Mouse (Mus musculus) limb, embryonic 14.5 days (tissue): ENCODE results near the gene Pdhx. TPM values are rescaled to one million over a fixed set of nuclear protein-coding genes. Genes with fewer than 3 reads are reported as not detected.

Experiments
- ATAC-seq: fragments of 200-750 bp; cut with Nextera tagmentation; 2 replicates; pipeline ENCODE4 v1.8.0; 2017; ENCODE audit warnings: low read depth, moderate number of reproducible peaks, moderate TSS enrichment; ENCODE audit not compliant: low FRiP score
- DNase-seq: peaks from one replicate; pipeline ENCODE4 v3.0.0-alpha.2; 2015; ENCODE audit warnings: low spot score
- H3K27ac ChIP-seq: fragments of 300-500 bp; sonication (generic); replicated peaks from 2 replicates; pipeline ENCODE4 v1.5.1; 2014; ENCODE audit warnings: low read depth, mild to moderate bottlenecking, low read length, moderate library complexity, mixed read lengths
- H3K27me3 ChIP-seq: fragments of 300-500 bp; sonication (generic); 2 replicates; pipeline ENCODE4 v1.6.1; 2014; ENCODE audit warnings: low read length, mixed read lengths; ENCODE audit not compliant: control insufficient read depth, insufficient read depth
- H3K36me3 ChIP-seq: fragments of 300-500 bp; sonication (generic); 2 replicates; pipeline ENCODE4 v1.6.1; 2014; ENCODE audit warnings: mild to moderate bottlenecking, low read length, moderate library complexity, mixed read lengths; ENCODE audit not compliant: control insufficient read depth, insufficient read depth
- H3K4me1 ChIP-seq: fragments of 300-500 bp; sonication (generic); 2 replicates; pipeline ENCODE4 v1.6.1; 2014; ENCODE audit warnings: antibody characterized with exemption, low read length, mixed read lengths; ENCODE audit not compliant: control insufficient read depth, insufficient read depth
- H3K4me2 ChIP-seq: fragments of 300-500 bp; sonication (generic); replicated peaks from 2 replicates; pipeline ENCODE4 v1.6.1; 2014; ENCODE audit warnings: low read depth, mild to moderate bottlenecking, low read length, moderate library complexity; ENCODE audit not compliant: severe bottlenecking
- H3K4me3 ChIP-seq: fragments of 300-500 bp; sonication (generic); replicated peaks from 2 replicates; pipeline ENCODE4 v1.5.1; 2014; ENCODE audit warnings: low read length
- H3K9ac ChIP-seq: fragments of 300-500 bp; sonication (generic); 2 replicates; pipeline ENCODE4 v1.6.1; 2014; ENCODE audit warnings: mild to moderate bottlenecking, low read depth, low read length, moderate library complexity; ENCODE audit not compliant: severe bottlenecking
- H3K9me3 ChIP-seq: fragments of 300-500 bp; sonication (generic); 2 replicates; pipeline ENCODE4 v1.6.1; 2016; ENCODE audit warnings: low read length; ENCODE audit not compliant: control insufficient read depth
- POLR2A ChIP-seq: fragments of 200-500 bp; IDR thresholded peaks from 2 replicates; pipeline ENCODE4 v1.8.0; 2012; ENCODE audit warnings: inconsistent platforms, mild to moderate bottlenecking, moderate library complexity, borderline replicate concordance; ENCODE audit not compliant: insufficient read depth, insufficient read length; ENCODE audit errors: extremely low read depth
- WGBS: fragments of 180-500 bp; shearing (Covaris S2); extraction: QIAGEN DNeasy Blood & Tissue Kit; methylation state at CpG from one replicate; pipeline ENCODE4 v1.1.7; 2014; 5-methylcytosine and 5-hydroxymethylcytosine counted together
- polyA plus RNA-seq, 2 experiments: library from polyadenylated mRNA; depleted of rRNA in 1 of 2; stranded (reverse) in 1 of 2; unstranded in 1 of 2; fragments of >200 nt; fragmentation: Nextera tagmentation in 1 of 2; extraction: Ambion mirVana in 1 of 2; gene quantifications; 2 replicates each; pipeline versions ENCODE4 v1.2.1 to v1.2.3; 2012 to 2014

Gene Pdhx
- polyA plus RNA-seq, 2 experiments: 32.1 to 33.2 TPM

GRCm38 (mm10) chr2:102987708-102988010 lies 85.7 kb downstream of the Pdhx start:
- Histone ChIP-seq H3K4me1 (peaks cover 8% of the 10 kb centered on the region; the same call in 1 of the 2 replicates), H3K27ac (no peak overlapping the region), H3K4me3 (no peak overlapping the region), H3K9ac (no peak overlapping the region), H3K36me3 (no peaks in the 10 kb centered on the region), H3K4me2 (no peak overlapping the region), H3K27me3 (no peaks in the 10 kb centered on the region), H3K9me3 (no peaks in the 10 kb centered on the region)
- 84% methylated on average over 4 of the region's 4 CpGs for WGBS
- no peak for ATAC-seq
- DNase-seq: no peak
- TF ChIP-seq POLR2A: no peak

DNA sequence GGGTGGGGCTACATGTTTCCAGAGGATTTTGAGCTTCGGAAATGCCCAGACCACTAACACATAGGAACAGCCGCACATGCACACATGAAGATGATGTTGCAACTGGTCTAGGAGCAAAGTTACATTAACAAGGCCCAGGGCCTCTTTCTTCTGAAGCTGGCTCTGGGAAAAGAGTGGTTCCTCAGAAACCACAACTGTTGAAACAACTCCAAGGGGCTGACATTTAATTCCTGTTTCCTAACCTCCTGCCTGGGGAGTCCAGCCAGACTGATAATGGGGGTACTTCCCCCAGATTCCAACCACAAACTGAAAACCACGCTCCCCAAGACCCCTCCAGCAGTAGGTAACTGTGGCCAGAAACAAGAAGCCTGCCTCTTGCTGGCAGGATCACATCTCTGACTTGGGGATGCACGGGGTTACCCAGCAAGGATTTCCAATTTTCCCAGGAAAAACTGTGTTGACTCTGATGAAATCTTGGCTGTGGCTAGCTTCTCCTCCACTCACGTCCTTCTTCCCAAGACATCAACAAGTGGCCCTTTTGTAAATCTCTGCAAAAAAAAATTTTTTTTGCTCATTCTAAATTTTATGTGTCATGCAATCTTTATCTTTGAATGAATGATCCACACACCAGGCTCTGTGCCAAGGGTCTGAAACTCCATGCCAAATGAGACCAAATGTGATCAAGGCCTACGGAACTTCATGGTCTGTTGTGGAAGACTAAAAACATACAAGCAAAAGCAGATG lies 86.2 kb downstream of the Pdhx start:
- WGBS: 82% methylated on average over 6 of the region's 6 CpGs
- no peak for TF ChIP-seq POLR2A

GRCm38 (mm10) chr2:102986424-102986823 lies 86.9 kb downstream of the Pdhx start:
- Histone ChIP-seq H3K27ac (no peak overlapping the region), H3K4me1 (peaks cover 8% of the 10 kb centered on the region; the same call in 1 of the 2 replicates), H3K27me3 (no peaks in the 10 kb centered on the region), H3K9ac (no peak overlapping the region), H3K36me3 (no peaks in the 10 kb centered on the region), H3K9me3 (no peaks in the 10 kb centered on the region), H3K4me2 (no peak overlapping the region), H3K4me3 (no peak overlapping the region)
- TF ChIP-seq POLR2A: no peak
- no peak for ATAC-seq
- DNase-seq: no peak
- WGBS: 62% methylated on average over 3 of the region's 3 CpGs

More for the DNA sequence above, 86.2 kb downstream of the Pdhx start:
- H3K9ac ChIP-seq: no peak overlapping the region
- H3K4me1 ChIP-seq: peaks cover 8% of the 10 kb centered on the region; the same call in 1 of the 2 replicates
- no peak overlapping the region for H3K4me2 ChIP-seq
- DNase-seq (no peak), ATAC-seq (no peak)
- no peak overlapping the region for H3K4me3 ChIP-seq
- no peaks in the 10 kb centered on the region for H3K9me3 ChIP-seq
- H3K27ac ChIP-seq: no peak overlapping the region
- no peaks in the 10 kb centered on the region for H3K27me3 ChIP-seq
- H3K36me3 ChIP-seq: no peaks in the 10 kb centered on the region

- Histone ChIP-seq H3K4me1 (no peaks in the 10 kb centered on the region), H3K9me3 (no peaks in the 10 kb centered on the region), H3K36me3 (no peaks in the 10 kb centered on the region), H3K27ac (no peak overlapping the region), H3K4me2 (no peak overlapping the region), H3K9ac (no peak overlapping the region), H3K4me3 (no peak overlapping the region), H3K27me3 (no peaks in the 10 kb centered on the region)
- 90% methylated on average over 2 of the region's 2 CpGs for WGBS
- DNase-seq (no peak), ATAC-seq (no peak)
- TF ChIP-seq POLR2A: no peak
Observed at GRCm38 (mm10) chr2:102982822-102983221, 90.5 kb downstream of the Pdhx start.

- H3K9ac ChIP-seq: no peak overlapping the region
- no peaks in the 10 kb centered on the region for H3K9me3 ChIP-seq
- H3K27ac ChIP-seq: no peak overlapping the region
- H3K27me3 ChIP-seq: no peaks in the 10 kb centered on the region
- no peak for TF ChIP-seq POLR2A
- ATAC-seq: no peak
- H3K4me3 ChIP-seq: no peak overlapping the region
- no peaks in the 10 kb centered on the region for H3K4me1 ChIP-seq
- H3K4me2 ChIP-seq: no peak overlapping the region
- no peaks in the 10 kb centered on the region for H3K36me3 ChIP-seq
- no peak for DNase-seq
- WGBS: 89% methylated on average over 8 of the region's 8 CpGs
Observed at GRCm38 (mm10) chr2:102981446-102982314, 91.6 kb downstream of the Pdhx start.
